Mouse (Mus musculus) embryonic facial prominence, embryonic 11.5 days (tissue): ENCODE results near the gene Nmnat2. TPM values are rescaled to one million over a fixed set of nuclear protein-coding genes. Genes with fewer than 3 reads are reported as not detected.

Source experiments
- ATAC-seq: fragments of 200-750 bp; cut with Nextera tagmentation; replicated peaks from 2 replicates; pipeline ENCODE4 v1.8.0; 2017; ENCODE audit warnings: low read depth; ENCODE audit not compliant: insufficient number of reproducible peaks, low FRiP score, low TSS enrichment
- DNase-seq: peaks from one replicate; pipeline ENCODE4 v3.0.0-alpha.2; 2015; ENCODE audit warnings: low spot score
- H3K27ac ChIP-seq: fragments of 300-500 bp; sonication (generic); replicated peaks from 2 replicates; pipeline ENCODE4 v1.5.1; 2014; ENCODE audit warnings: mild to moderate bottlenecking, low read depth, low read length, control low read depth
- H3K27me3 ChIP-seq: fragments of 300-500 bp; sonication (generic); 2 replicates; pipeline ENCODE4 v1.6.1; 2014; ENCODE audit warnings: mild to moderate bottlenecking, low read length, moderate library complexity, mixed read lengths; ENCODE audit not compliant: control insufficient read depth, insufficient read depth
- H3K36me3 ChIP-seq: fragments of 300-500 bp; sonication (generic); replicated peaks from 2 replicates; pipeline ENCODE4 v1.6.1; 2014; ENCODE audit warnings: low read depth, mild to moderate bottlenecking, low read length, moderate library complexity, mixed read lengths; ENCODE audit not compliant: control insufficient read depth, insufficient read depth
- H3K4me1 ChIP-seq: fragments of 300-500 bp; sonication (generic); 2 replicates; pipeline ENCODE4 v1.6.1; 2014; ENCODE audit warnings: low read length, mixed read lengths; ENCODE audit not compliant: control insufficient read depth, insufficient read depth
- H3K4me2 ChIP-seq: fragments of 300-500 bp; sonication (generic); 2 replicates; pipeline ENCODE4 v1.6.1; 2014; ENCODE audit warnings: low read depth, mild to moderate bottlenecking, control low read depth, low read length, moderate library complexity
- H3K4me3 ChIP-seq: fragments of 300-500 bp; sonication (generic); 2 replicates; pipeline ENCODE4 v1.5.1; 2014; ENCODE audit warnings: low read depth, low read length, control low read depth
- H3K9ac ChIP-seq: fragments of 300-500 bp; sonication (generic); replicated peaks from 2 replicates; pipeline ENCODE4 v1.6.1; 2014; ENCODE audit warnings: mild to moderate bottlenecking, control low read depth, low read length
- H3K9me3 ChIP-seq: fragments of 300-500 bp; sonication (generic); replicated peaks from 2 replicates; pipeline ENCODE4 v1.6.1; 2016; ENCODE audit warnings: mild to moderate bottlenecking, low read length, inconsistent platforms, mixed read lengths; ENCODE audit not compliant: control insufficient read depth
- WGBS: fragments of 180-500 bp; shearing (Covaris S2); extraction: QIAGEN DNeasy Blood & Tissue Kit; methylation state at CpG from one replicate; pipeline ENCODE4 v1.1.7; 2014; 5-methylcytosine and 5-hydroxymethylcytosine counted together
- polyA plus RNA-seq: library from polyadenylated mRNA; unstranded; fragments of >200 nt; fragmentation: Nextera tagmentation; extraction: Ambion mirVana; gene quantifications from 2 replicates; pipeline ENCODE4 v1.2.1, GENCODE M21; 2014

Nmnat2 gene
- polyA plus RNA-seq, 1 experiment from 2014 or later: 4.3 TPM

- DNase-seq: peak; percentile 24
- Histone ChIP-seq H3K4me2 (no peak overlapping the region), H3K4me3 (no peak overlapping the region), H3K27ac (no peak overlapping the region), H3K4me1 (peaks cover 2% of the 10 kb centered on the region; the same call in 1 of the 2 replicates), H3K27me3 (no peaks in the 10 kb centered on the region), H3K9ac (no peak overlapping the region), H3K36me3 (no peaks in the 10 kb centered on the region), H3K9me3 (no peaks in the 10 kb centered on the region)
- ATAC-seq: no peak; the same call in 1 of the 2 replicates
- WGBS: 22% methylated on average over 14 of the region's 14 CpGs
These were observed 59.8 kb downstream of the Nmnat2 start for GRCm38 (mm10) chr1:153014431-153015186.

- H3K27me3 ChIP-seq: no peaks in the 10 kb centered on the region
- H3K4me3 ChIP-seq: no peak overlapping the region
- 44% methylated on average over 11 of the region's 11 CpGs for WGBS
- H3K4me2 ChIP-seq: no peak overlapping the region
- DNase-seq (peak; percentile 66), ATAC-seq (0 out of 2 replicates have a peak, but pooled peaks have one; percentile 53)
- no peaks in the 10 kb centered on the region for H3K9me3 ChIP-seq
- no peaks in the 10 kb centered on the region for H3K36me3 ChIP-seq
- H3K27ac ChIP-seq: no peak overlapping the region
- H3K4me1 ChIP-seq: peaks cover 2% of the 10 kb centered on the region; the same call in 1 of the 2 replicates
- no peak overlapping the region for H3K9ac ChIP-seq
These were observed 61.8 kb downstream of the Nmnat2 start for GRCm38 (mm10) chr1:153016465-153017163.

GRCm38 (mm10) chr1:153019128-153019527, 64.3 kb downstream of the Nmnat2 start:
- DNase-seq (no peak), ATAC-seq (no peak)
- Histone ChIP-seq H3K4me1 (peaks cover 2% of the 10 kb centered on the region; the same call in 1 of the 2 replicates), H3K9ac (no peak overlapping the region), H3K27ac (no peak overlapping the region), H3K4me3 (no peak overlapping the region), H3K27me3 (no peaks in the 10 kb centered on the region), H3K9me3 (no peaks in the 10 kb centered on the region), H3K4me2 (no peak overlapping the region), H3K36me3 (no peaks in the 10 kb centered on the region)
- WGBS: 89% methylated on average over 1 of the region's 1 CpGs

GRCm38 (mm10) chr1:153019623-153020022, 64.8 kb downstream of the Nmnat2 start:
- Histone ChIP-seq H3K9me3 (no peaks in the 10 kb centered on the region), H3K4me2 (no peak overlapping the region), H3K9ac (no peak overlapping the region), H3K36me3 (no peaks in the 10 kb centered on the region), H3K27me3 (no peaks in the 10 kb centered on the region), H3K27ac (no peak overlapping the region), H3K4me1 (peaks cover 2% of the 10 kb centered on the region; the same call in 1 of the 2 replicates), H3K4me3 (no peak overlapping the region)
- no peak for ATAC-seq
- DNase-seq: no peak
- WGBS: 74% methylated on average over 3 of the region's 3 CpGs

- Histone ChIP-seq H3K4me3 (no peak overlapping the region), H3K9ac (no peak overlapping the region), H3K27ac (no peak overlapping the region), H3K4me1 (no peaks in the 10 kb centered on the region), H3K27me3 (no peaks in the 10 kb centered on the region), H3K9me3 (no peaks in the 10 kb centered on the region), H3K36me3 (no peaks in the 10 kb centered on the region), H3K4me2 (no peak overlapping the region)
- DNase-seq (no peak), ATAC-seq (no peak)
- 82% methylated on average over 7 of the region's 7 CpGs for WGBS
These were observed 66.3 kb downstream of the Nmnat2 start for GRCm38 (mm10) chr1:153021034-153021638.

- DNase-seq: no peak
- no peak for ATAC-seq
- H3K9me3 ChIP-seq: no peaks in the 10 kb centered on the region
- no peaks in the 10 kb centered on the region for H3K36me3 ChIP-seq
- no peak overlapping the region for H3K9ac ChIP-seq
- no peak overlapping the region for H3K4me2 ChIP-seq
- H3K27ac ChIP-seq: no peak overlapping the region
- WGBS: 88% methylated on average over 4 of the region's 4 CpGs
- no peak overlapping the region for H3K4me3 ChIP-seq
- H3K4me1 ChIP-seq: no peaks in the 10 kb centered on the region
- no peaks in the 10 kb centered on the region for H3K27me3 ChIP-seq
These were observed 68.2 kb downstream of the Nmnat2 start for GRCm38 (mm10) chr1:153023018-153023417.

- Histone ChIP-seq H3K4me1 (no peaks in the 10 kb centered on the region), H3K4me2 (no peak overlapping the region), H3K27me3 (no peaks in the 10 kb centered on the region), H3K27ac (no peak overlapping the region), H3K9me3 (no peaks in the 10 kb centered on the region), H3K9ac (no peak overlapping the region), H3K4me3 (no peak overlapping the region), H3K36me3 (no peaks in the 10 kb centered on the region)
- no peak for DNase-seq
- 66% methylated on average over 2 of the region's 2 CpGs for WGBS
- no peak for ATAC-seq
These were observed 69.1 kb downstream of the Nmnat2 start for GRCm38 (mm10) chr1:153023875-153024274.

- WGBS: 62% methylated on average over 2 of the region's 2 CpGs
- H3K27me3 ChIP-seq: no peaks in the 10 kb centered on the region
- no peak overlapping the region for H3K4me2 ChIP-seq
These were observed 69.7 kb downstream of the Nmnat2 start for GRCm38 (mm10) chr1:153024453-153024852.

More at GRCm38 (mm10) chr1:153024453-153024852, 69.7 kb downstream of the Nmnat2 start:
- no peak for DNase-seq
- no peaks in the 10 kb centered on the region for H3K36me3 ChIP-seq
- H3K4me3 ChIP-seq: no peak overlapping the region
- no peak overlapping the region for H3K9ac ChIP-seq
- H3K9me3 ChIP-seq: no peaks in the 10 kb centered on the region
- no peaks in the 10 kb centered on the region for H3K4me1 ChIP-seq
- no peak for ATAC-seq
- no peak overlapping the region for H3K27ac ChIP-seq
